Mouse (Mus musculus) CH12.LX (cell line): Measurements from ENCODE around the gene Fgfr4. TPM values are rescaled to one million over a fixed set of nuclear protein-coding genes. Genes with fewer than 3 reads are reported as not detected.
"Not testable (repeated sequence)": the region's sequence is repeated elsewhere in the genome, so short reads cannot be mapped to it uniquely, and the experiment has no call there.

Experiments used
- DNase-seq: peaks from one replicate; pipeline ENCODE4 v3.0.0-alpha.2; 2013; ENCODE audit errors: extremely low read depth
- H3K27ac ChIP-seq: 2 replicates; pipeline ENCODE4 v1.5.1; 2012; ENCODE audit warnings: low read depth, mild to moderate bottlenecking, control low read depth, moderate library complexity; ENCODE audit not compliant: insufficient read depth
- H3K27me3 ChIP-seq: replicated peaks from 2 replicates; pipeline ENCODE3; 2012; ENCODE audit warnings: inconsistent platforms
- H3K36me3 ChIP-seq, 2 experiments: replicated peaks in 1 of 2; 2 replicates each; pipeline versions ENCODE3 to v1.6.1; 2012; ENCODE audit warnings: inconsistent platforms in 1 of 2, low read length in 1 of 2, mild to moderate bottlenecking in 1 of 2, mixed read lengths in 1 of 2, moderate library complexity in 1 of 2; ENCODE audit not compliant: control insufficient read depth in 1 of 2, insufficient read depth in 1 of 2
- H3K4me1 ChIP-seq, 2 experiments: 2 replicates each; pipeline ENCODE4 v1.6.1; 2012; ENCODE audit warnings: inconsistent platforms in 1 of 2, moderate library complexity in 1 of 2; ENCODE audit not compliant: insufficient read depth in 2 of 2, control insufficient read depth in 1 of 2
- H3K4me2 ChIP-seq: 2 replicates; pipeline ENCODE4 v1.6.1; 2012; ENCODE audit warnings: low read depth, mild to moderate bottlenecking, control low read depth; ENCODE audit not compliant: poor library complexity, insufficient read depth, severe bottlenecking
- H3K4me3 ChIP-seq, 3 experiments: fragments of 150-350 bp in 1 of 3; sonication (generic) in 1 of 3; replicated peaks in 1 of 3; 2 replicates each; pipeline versions ENCODE3 to v1.5.1; 2011 to 2012; ENCODE audit warnings: low read depth in 2 of 3, low read length in 2 of 3, mild to moderate bottlenecking in 2 of 3, moderate library complexity in 2 of 3, control low read depth in 1 of 3, improper control_type of control experiment in 1 of 3, inconsistent platforms in 1 of 3, mixed read lengths in 1 of 3; ENCODE audit not compliant: poor library complexity in 1 of 3
- H3K79me2 ChIP-seq: replicated peaks from 2 replicates; pipeline ENCODE4 v1.6.1; 2012; ENCODE audit warnings: mild to moderate bottlenecking, moderate library complexity; ENCODE audit not compliant: control insufficient read depth, poor library complexity, insufficient read depth, severe bottlenecking; ENCODE audit errors: extremely low read depth
- H3K9ac ChIP-seq: 2 replicates; pipeline ENCODE4 v1.6.1; 2012; ENCODE audit warnings: low read depth, mild to moderate bottlenecking, control low read depth, moderate library complexity; ENCODE audit not compliant: insufficient read depth
- H3K9me3 ChIP-seq: replicated peaks from 2 replicates; pipeline ENCODE3; 2012; ENCODE audit warnings: low read length, inconsistent platforms, mixed read lengths
- E2F4 ChIP-seq: IDR thresholded peaks from 2 replicates; pipeline ENCODE4 v1.6.1; 2011; ENCODE audit warnings: low read depth, low read length, improper control_type of control experiment; ENCODE audit not compliant: insufficient replicate concordance
- HCFC1 ChIP-seq: IDR thresholded peaks from 2 replicates; pipeline ENCODE4 v1.6.1; 2012; ENCODE audit warnings: low read depth, mild to moderate bottlenecking, inconsistent platforms, low read length, improper control_type of control experiment
- NELFE ChIP-seq: IDR thresholded peaks from 2 replicates; pipeline ENCODE4 v1.6.1; 2011; ENCODE audit warnings: low read depth, low read length, improper control_type of control experiment
- POLR2A ChIP-seq: IDR thresholded peaks from 2 replicates; pipeline ENCODE4 v1.6.1; 2011; ENCODE audit warnings: low read depth, mild to moderate bottlenecking, improper control_type of control experiment, low read length
- SIN3A ChIP-seq: IDR thresholded peaks from 2 replicates; pipeline ENCODE4 v1.6.1; 2012; ENCODE audit warnings: low read length, improper control_type of control experiment, inconsistent platforms
- SMC3 ChIP-seq: IDR thresholded peaks from 2 replicates; pipeline ENCODE4 v1.6.1; 2011; ENCODE audit warnings: low read depth, low read length, improper control_type of control experiment
- TCF12 ChIP-seq: IDR thresholded peaks from 2 replicates; pipeline ENCODE4 v1.6.1; 2014; ENCODE audit warnings: low read depth, mild to moderate bottlenecking, inconsistent platforms, low read length, improper control_type of control experiment
- ZMIZ1 ChIP-seq: IDR thresholded peaks from 2 replicates; pipeline ENCODE4 v1.6.1; 2012; ENCODE audit warnings: low read depth, mild to moderate bottlenecking, inconsistent platforms, low read length, improper control_type of control experiment
- dilution Hi-C: fragments of 300-500 bp; cut with MboI; formaldehyde crosslinking; loops from 2 replicates; pipeline ENCODE4 v1.14.3; 2020; ENCODE audit warnings: low sequenced_read_pairs; ENCODE audit not compliant: extremely low pct_unique_long_range_greater_than_20kb, extremely low pct_ligation_motif_present
- in situ Hi-C: fragments of 300-500 bp; cut with MboI; formaldehyde crosslinking; loops from 3 replicates; pipeline ENCODE4 v1.14.3; 2019; ENCODE audit warnings: low sequenced_read_pairs, low pct_ligation_motif_present, low pct_unique_long_range_greater_than_20kb, mixed read lengths
- polyA plus RNA-seq: library from polyadenylated mRNA; unstranded; fragments of >175 nt; gene quantifications from 2 replicates; pipeline ENCODE4 v1.2.1, GENCODE M21; 2012; ENCODE audit warnings: low read depth; ENCODE audit not compliant: insufficient read length
- total RNA-seq, 2 experiments: library from RNA; depleted of rRNA; stranded (reverse); fragments of 300-350 nt in 1 of 2; fragments of >200 nt in 1 of 2; gene quantifications; 2 replicates each; pipeline ENCODE4 v1.2.3; 2012 to 2014

The Fgfr4 gene
- total and polyA plus RNA-seq, 3 experiments: not detected

- no peak for TF ChIP-seq NELFE
- TF ChIP-seq SIN3A: 0 out of 2 replicates have a peak, but pooled peaks have one; percentile 24
- no peak for TF ChIP-seq POLR2A
- no peak for TF ChIP-seq ZMIZ1
- peak overlapping the region; percentile 70; the same call in 1 of the 2 replicates for H3K4me2 ChIP-seq
- H3K27ac ChIP-seq: no peak overlapping the region
- H3K4me3 ChIP-seq: no peak overlapping the region
- H3K27me3 ChIP-seq: no peaks in the 10 kb centered on the region
- no peak overlapping the region for H3K9ac ChIP-seq
- H3K4me1 ChIP-seq: peaks cover 0 to 10% of the 10 kb centered on the region in 2 experiments; a peak in 1 of 4 replicates
- in situ Hi-C loops (no loop called here), dilution Hi-C loops (no loop called here)
- H3K36me3 ChIP-seq: peaks cover 0 to 5% of the 10 kb centered on the region in 2 experiments
- DNase-seq: no peak
- peaks cover 5% of the 10 kb centered on the region for H3K9me3 ChIP-seq
- no peaks in the 10 kb centered on the region for H3K79me2 ChIP-seq
Observed at GRCm38 (mm10) chr13:55191535-55191934, 39.1 kb downstream of the Fgfr4 start.

GRCm38 (mm10) chr13:55202758-55203157 is 50.3 kb downstream of the Fgfr4 start:
- in situ Hi-C loops, H3K79me2 ChIP-seq, H3K9me3 ChIP-seq, H3K4me2 ChIP-seq, H3K27ac ChIP-seq, H3K27me3 ChIP-seq, H3K9ac ChIP-seq, DNase-seq, H3K36me3 ChIP-seq, H3K4me3 ChIP-seq, dilution Hi-C loops: not testable (repeated sequence)
- peaks cover 2 to 20% of the 10 kb centered on the region in 2 experiments; a peak in 2 of 4 replicates for H3K4me1 ChIP-seq
- TF ChIP-seq POLR2A (peak; percentile 23; the same call in 1 of the 2 replicates), ZMIZ1 (peak; percentile 53; the same call in 1 of the 2 replicates)

- Histone ChIP-seq H3K4me3 (no peak overlapping the region), H3K36me3 (no peaks in the 10 kb centered on the region), H3K9ac (no peak overlapping the region), H3K4me2 (no peak overlapping the region), H3K79me2 (no peaks in the 10 kb centered on the region), H3K27me3 (no peaks in the 10 kb centered on the region), H3K4me1 (peaks cover 2 to 20% of the 10 kb centered on the region in 2 experiments; a peak in 2 of 4 replicates), H3K27ac (no peak overlapping the region), H3K9me3 (no peaks in the 10 kb centered on the region)
- dilution Hi-C loops: no loop called here
- in situ Hi-C loops: no loop called here
- no peak for DNase-seq
- TF ChIP-seq SMC3: no peak
- no peak for TF ChIP-seq E2F4
- TF ChIP-seq TCF12: no peak
- TF ChIP-seq HCFC1: no peak
Observed at GRCm38 (mm10) chr13:55203740-55204139, 51.3 kb downstream of the Fgfr4 start.
